Mouse (Mus musculus): ENCODE measurements at regions not wholly inside any gene's neighbourhood (a gene's known extent, or its start where the extent isn't known, plus 50 kb on each side); places are given as distances from the start of the nearest gene placed in this dataset.

DNA sequence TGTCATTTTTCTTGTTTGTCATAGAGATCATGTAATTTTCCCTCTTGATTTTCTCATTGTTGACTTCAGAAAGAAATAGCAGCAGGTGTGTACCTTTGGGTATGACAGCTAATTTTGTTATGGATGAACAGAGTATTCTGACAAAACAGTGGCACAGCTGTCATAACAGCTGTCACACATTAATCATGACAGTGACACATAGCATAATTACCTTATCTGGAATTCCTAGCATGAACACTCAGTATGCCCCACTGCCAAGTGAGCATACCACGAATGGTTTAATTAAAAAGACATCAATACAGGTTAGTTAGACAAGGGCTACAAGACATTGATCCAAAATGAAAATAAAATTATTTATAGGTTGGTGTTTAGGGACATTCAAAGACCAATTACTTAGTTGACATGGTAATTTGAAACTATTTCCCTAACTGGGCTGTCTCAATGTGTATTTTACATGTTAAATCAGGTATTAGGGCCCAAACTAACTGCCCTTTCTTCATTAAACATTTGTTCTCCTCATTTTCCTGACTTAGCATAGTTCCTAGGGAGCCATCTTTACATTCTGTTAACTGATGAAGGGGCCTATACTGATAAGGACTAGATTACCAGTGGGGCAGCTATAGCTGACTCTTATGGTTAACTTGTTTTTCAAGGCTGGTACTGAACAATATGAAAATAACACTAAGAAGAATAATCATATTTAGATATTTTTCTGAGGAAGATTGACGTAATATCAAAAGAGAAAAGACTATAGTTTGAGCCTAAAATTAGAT, 52.2 kb downstream of the Aldoart1 start:
- DNase-seq = peak in 1 of 2 experiments; percentile 2

DNA sequence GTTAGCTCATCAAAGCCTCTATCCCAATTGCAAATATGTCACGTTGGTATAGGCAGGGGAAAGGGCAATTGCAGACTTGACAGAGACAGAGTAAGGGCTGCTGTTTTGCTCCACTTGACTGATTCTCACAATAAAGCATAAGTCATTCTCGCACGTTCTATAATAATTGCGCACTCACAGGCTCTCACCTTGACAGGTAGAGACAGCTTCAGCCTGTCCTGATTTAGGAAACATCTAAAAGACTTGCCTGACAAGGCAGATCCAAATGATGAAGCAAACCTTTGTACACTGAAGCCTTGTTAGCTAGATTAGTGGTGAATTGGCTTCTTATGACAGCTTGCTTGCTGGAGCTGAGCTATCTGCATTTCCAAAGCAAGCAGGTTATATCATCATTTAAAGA, 52.9 kb downstream of the Aldoart1 start:
- no peak for DNase-seq

DNA sequence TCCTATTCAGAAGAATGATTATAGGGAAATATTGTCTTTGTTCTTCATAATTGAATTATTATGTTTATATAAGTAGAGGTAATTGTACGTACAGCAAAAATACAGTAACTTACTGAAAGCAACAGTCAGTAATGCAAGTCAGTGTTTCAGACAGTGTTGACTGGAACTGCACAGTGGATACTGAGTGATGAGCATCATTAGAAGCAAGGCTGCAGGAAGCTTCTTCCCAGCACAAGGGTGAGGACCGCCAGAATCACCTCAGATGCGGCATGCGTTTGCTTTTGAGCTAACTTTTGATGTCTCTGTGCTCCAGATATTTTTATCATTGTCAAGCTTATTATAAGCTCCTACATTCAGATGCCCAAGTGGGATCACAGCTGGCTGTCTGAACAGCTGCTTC, 63.6 kb downstream of the Aldoart1 start:
- no peak for DNase-seq

DNA sequence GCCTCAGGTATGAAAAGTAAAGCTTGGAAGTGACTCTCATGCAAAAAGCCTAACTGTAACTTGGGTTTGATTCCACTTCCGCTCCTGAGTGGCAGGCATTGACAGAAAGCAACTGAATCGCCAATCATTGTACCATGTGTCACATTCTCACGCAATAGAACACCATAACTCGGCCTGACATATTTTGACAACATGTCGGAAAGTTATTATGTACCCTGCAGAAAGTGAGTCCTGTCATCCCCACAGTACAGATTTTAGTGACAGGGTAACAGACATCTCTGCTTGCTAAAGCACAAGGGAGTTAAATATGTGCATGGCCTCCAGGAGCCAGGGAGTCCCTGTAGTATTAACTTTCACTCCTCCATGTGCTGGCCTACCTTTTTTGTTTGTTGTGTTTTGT, 85.5 kb downstream of the Aldoart1 start:
- DNase-seq = no peak

DNA sequence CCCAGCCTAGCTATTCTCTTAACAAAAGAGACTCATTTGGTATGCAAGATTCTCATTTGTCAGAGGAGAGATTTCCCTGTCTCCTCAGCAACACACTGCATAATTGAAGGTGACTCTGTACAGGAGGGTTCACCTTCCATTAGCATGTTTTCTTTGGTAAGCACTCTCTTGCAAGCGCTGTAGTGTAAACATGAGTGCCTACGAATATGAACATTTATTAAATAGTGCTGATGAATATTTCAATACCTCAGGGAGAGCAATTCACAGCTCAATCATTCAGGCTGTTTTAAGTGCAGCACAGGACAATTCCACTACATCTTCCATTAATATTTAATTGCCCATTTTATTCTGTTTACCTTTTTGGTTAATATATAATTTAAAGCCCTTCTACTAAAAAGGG, 86.0 kb downstream of the Aldoart1 start:
- DNase-seq = no peak
